Mouse (Mus musculus) CD4-positive, CD25-positive, alpha-beta regulatory T cell, adult 4 months (primary cell): ENCODE data around the gene Zfp511. TPM values are rescaled to one million over a fixed set of nuclear protein-coding genes. Genes with fewer than 3 reads are reported as not detected.

Experiments used
- ATAC-seq: one replicate; pipeline ENCODE4 v1.8.0; 2017
- polyA plus RNA-seq, 2 experiments: library from polyadenylated mRNA; unstranded; fragments of 100-300 nt; shearing (Covaris generic); gene quantifications; one replicate each; pipeline ENCODE4 v1.2.1; 2017

The Zfp511 gene
- polyA plus RNA-seq, 2 experiments from 2014 or later, result 28.8 to 33.0 TPM

DNA sequence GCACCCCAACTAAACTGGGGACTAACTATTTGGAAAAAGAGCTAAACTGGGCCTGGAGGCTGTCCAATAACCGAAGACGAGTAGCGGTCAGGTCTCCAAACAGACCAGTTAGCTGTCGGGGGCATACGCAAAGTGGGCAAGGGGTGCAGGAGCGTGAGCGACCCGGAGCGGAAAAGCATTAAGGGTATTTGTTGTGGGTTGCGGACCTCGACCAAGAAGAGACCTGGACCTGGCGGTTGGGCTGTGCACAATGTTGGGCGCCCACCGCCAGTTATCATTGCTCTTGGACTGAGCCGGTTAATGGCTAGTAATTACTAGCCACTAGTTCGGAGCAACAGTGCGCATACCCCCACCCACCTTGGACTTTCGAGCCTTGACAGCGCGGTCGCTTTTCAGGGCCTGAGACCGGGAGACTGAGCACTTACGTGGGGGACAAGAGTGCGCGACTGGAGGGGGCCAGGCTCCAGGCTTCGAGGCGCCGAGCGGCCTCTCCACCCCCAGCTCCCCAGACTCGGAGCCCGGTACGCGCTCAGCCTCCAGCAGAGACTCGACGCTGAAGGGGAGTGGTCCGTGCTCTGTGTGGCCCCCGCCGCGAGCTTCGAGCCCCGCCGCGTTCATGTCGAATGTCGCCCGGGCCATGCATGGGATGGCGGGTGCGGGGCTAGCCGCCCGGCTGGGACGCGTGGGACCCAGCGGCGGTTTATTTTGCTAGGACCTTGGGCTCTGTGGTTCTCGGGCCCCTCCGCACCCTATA lies 12.3 kb downstream of the Zfp511 start, which contains the start of gene Msx3:
Gene Msx3 (minus strand): TSS at position 729 of the 754 bp plus-strand sequence.
- peak; percentile 5 for ATAC-seq

DNA sequence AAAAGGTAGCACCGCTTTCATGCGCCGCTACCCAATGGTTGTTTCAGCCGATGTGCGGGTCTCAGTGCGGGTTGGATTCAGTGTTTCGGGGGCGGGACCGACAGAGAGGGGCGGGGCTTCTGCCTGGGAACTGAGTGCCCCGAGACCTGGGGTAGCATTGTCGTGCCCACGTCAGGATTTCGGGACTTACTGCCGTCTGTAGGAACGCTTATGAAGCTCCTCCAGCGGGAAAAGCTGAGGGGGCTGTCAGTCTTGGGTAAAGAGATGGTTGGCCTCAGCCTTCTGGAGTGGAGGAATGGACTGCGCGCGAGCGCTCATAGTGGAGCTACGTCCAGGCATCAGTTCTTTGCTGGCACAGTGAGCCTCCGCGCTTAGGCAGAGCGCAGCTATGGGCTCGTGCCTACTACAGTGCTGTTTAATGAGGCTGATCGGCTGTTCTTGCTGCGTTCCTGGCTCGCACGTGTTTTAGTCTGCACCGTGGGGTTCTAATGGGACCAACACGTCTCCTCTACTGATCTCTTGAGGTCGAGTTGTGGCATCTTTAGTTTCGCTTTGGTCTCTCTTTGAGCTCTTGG lies 13.0 kb downstream of the Zfp511 start:
- ATAC-seq, result peak; percentile 53

DNA sequence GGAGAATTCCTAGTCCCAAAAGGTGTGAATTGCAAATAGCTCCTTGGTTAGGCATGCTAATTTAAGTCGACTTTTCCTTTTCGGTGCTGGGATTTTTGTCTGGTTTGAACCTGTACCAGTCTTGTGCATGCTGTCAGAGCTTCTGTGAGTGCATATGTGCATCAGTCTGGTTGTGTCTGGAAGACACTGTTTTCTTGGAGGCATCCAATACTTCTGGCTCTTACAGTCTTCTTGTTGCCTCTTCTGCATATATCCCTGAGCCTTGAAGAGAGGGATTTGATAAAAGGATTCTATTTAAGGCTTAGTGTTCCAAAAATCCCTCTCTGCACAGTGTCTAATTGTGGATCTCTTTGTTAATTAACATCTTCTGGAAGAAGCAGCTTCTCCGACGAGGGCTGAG lies 17.9 kb downstream of the Zfp511 start:
- ATAC-seq, result no peak

DNA sequence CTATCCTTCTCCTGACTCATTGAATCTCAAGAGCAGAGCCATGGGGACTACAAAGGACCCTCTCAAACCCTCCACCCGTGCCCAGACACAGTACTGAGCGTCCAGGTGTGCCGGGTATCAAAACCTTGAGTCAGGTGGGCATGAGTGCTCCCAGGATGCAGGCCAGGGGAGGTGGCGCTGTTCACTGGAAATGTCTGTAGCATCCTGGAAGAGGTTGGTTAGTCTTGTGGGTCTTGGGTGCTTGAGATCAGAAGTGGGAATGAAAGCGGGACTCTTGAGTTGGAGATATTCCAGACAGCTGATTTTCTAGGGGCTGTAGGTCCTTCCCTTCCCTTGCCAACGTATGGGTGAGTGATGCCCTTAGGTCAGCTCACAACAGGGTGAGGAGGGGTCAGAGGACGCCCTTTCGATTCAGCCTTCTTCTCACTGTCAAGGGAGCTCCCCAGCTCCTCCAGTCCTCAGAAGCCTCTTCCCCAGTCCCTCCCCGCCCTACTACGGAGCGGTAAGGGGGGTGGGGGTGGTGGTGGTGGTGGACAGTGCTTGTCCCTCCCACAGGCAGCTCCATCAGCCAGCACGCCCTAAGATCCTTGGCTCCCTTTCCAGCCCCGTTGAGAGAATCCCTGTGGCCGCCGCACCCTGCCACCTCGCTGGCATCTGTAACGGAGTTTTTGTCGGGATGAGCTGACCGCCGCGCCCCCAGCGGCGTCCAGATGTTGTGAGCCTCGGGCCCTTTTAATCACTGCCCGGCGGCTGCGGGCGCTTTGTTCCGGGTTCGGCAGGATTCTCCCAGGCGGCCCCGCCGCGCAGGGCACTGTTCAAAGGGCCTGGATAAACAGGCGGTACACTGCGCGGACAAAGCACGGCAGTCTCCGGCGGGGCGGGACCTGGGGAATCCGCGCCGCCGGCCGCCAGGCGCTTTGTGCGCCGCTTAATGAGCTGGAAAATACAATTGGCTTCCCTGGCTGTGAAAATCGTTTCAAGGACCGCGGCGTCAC lies 21.5 kb downstream of the Zfp511 start:
- ATAC-seq, result no peak

DNA sequence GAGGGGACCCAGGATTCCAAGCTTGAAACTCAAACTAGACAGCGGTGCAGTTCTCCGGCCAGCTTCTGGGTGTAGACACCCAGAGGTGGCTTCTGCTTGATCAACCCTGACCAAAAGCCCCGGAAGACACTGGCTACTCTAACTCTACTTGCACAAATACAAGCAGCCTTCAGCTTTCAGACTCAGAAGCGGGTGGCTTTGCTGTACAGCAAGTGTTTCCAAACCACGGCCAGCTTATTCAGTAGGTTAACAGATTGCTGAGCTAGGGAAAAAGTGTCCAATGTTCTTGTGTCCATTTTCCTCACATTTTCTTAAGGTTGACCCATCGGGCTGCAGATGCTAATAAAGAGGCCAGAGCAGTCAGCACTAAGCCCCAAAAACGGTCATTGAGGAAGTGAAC lies 22.3 kb downstream of the Zfp511 start:
- no peak for ATAC-seq

DNA sequence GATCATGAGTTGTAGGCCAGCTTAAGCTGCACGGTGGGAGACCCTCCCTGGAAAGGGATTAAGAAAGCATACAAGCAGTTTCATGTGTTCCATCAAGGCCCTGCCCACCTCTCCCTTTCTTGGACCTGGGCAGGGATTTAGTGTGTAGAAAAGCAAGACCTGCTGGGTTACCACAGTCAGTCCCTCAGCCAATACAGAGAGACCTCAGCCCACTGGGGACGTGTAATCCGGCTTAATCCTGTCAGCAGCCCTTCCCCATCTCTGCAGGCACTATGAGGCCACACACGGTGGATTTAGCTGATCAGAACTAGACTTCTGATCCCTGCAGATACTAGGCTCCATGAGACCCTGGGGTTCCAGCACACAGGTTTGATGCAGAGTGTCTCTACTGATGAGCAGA lies 23.4 kb downstream of the Zfp511 start:
- no peak for ATAC-seq

DNA sequence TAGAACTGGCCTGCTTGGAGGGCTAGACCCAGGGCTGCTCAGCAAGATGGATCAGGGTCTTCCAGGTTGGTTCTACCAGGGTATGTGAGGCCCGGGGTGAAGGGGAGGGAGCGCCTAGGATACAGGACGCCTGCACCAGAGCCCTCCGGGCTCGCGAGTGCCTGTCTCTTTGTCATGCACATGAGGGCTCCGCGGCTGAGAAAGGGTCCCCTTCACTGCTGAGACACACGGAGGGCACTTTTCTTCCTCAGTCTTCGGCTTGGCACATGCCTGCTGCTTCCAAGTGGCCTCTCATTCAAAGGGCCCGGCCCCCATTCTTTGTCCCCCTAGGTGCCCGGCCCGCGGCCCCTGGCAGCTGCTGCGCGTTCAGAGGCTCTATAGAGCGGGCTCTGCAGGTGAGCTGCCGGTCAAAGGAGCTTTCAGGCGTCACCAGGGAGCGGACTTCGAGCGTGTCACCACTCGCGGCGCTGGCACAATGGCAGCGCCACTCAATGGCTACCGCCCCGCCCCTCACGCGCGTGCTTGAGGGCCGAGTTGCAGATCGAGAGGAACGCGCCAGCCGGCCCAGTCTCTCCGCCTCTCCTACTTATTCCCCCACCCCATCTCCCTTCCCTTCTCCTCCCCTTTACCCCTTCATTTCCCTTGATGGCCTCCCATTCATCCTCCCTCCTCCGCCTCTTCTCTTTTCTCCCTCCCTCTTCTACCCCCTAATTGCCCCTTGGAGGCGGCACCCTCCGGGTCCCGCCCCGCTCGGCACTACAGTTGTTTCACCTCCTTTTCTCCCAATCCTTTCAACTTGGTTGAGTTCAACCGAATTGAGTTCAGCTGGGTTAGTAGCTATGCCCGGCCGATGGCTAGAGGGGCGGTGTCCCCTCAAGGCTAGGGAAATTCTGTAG lies 25.0 kb downstream of the Zfp511 start:
- no peak for ATAC-seq

DNA sequence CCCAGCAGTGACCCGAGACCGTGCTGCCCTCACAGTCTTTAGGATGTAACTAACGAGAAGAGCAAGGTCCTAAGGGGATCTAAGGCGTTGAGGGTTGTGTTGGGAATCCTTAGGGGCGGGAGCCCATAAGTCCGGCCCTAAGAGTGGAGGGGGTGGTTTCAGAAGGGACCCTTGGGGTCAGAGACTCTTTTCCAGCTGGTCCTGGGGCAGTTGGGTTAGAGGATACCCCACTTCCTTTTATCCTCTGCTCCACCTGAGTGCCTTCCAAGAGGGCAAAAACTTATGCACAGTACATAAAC lies 25.6 kb downstream of the Zfp511 start:
- no peak for ATAC-seq

DNA sequence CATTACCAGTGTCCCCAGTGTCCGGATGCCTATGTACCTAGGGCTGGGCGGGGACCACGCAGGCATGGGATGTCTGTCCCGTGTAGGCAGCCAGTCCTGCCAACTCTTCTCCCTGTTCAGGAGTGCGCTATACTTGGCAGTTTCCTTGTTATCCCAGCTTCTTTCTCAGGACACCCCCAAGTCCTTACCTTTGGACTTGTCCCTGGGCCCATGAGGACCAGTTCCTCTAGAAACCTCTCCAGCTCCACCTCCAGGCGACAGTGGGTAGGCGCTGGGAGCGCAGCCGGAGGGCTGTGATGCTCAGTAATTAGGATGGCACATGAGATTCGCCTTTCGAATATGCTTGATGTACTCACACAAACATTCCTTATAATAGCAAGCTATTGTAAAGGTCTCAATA lies 26.1 kb downstream of the Zfp511 start:
- no peak for ATAC-seq

DNA sequence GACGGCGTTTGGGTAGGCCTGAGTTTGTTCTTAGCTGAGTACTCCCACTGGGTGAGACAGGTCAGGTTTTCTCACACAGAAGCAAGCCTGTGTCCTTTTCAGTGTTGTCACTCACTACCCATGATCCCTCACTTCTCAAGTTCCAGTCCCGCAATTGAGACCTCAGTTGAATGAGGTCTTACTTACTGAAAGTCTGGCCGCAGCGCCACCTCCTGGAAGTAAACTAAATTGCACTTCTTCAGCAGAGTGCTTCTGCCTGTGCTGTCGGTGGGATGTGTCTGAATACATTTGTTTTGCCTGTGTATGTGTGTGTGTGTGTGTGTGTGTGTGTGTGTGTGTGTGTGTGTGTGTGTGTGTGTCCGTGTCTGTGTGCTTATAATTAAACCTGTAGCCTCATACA lies 26.9 kb downstream of the Zfp511 start:
- peak; percentile 58 for ATAC-seq

DNA sequence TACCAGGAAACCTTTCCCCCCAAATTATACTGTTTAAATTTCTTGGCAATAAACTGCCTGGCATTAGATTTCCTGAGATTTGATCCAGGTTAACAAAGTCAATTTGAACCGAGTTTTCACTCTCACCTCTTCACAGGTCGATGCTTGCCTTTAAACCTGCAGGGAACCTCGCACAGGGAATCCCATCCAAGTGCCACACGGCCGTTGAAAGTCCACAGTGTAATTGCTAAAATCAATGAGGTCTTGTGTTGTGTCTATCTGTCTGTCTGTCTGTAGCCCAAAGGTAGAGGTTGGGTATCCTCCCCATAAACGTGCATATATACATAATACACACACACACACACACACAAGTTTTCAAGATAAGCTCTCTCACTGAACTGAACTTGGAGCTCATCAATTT lies 31.2 kb downstream of the Zfp511 start:
- no peak for ATAC-seq

DNA sequence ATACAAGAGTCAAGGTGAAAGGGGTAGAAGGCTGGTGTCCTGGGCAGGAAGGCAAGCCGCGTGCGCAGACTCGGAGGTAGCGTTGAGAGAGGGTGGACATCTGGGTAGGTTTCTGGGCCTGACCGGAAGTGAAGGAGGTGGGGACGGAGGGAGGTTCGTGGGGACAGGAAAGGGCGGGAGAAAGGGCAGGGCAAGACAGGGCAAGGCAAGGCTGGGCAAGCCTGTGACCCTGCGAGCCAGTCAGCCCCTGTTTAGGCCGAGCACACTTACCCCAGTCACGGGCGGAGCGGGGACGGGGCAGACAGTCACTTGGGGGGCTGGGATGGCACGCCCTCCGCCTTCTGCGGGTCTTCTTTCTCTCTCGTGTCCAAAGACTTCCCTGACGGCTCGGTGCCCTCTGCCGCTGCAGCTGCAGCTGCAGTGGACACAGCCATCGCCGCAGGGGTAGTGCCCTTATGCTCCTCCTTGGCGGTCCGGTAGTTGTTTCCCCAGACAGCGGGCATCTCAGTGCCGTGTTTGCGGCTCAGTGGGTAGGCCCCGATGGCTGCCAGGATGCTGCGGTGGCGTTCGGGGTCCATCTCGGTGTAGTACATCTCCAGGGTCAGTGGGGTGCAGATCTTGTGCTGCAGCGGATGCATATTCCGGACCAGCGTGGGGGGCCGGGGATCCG lies 34.0 kb downstream of the Zfp511 start:
- ATAC-seq, result no peak

DNA sequence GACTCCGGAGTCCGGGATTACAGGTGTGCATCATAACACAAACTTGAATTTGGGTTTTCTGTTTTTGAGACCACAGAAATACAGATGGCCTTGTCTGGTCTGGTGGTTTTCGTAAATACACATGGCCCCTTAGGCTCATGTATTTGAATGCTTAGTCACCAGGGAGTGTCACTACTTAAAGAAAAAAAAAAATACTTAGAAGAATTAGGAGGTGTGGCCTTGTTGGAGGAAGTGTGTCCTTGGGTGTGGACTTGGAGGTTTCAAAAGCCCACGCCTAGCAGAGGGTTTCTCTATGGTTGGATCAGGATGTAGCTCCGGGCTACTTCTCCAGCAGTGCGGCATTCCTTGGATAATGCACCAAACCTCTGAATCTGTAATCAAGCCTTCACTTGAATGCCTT lies 41.5 kb downstream of the Zfp511 start:
- ATAC-seq, result no peak

DNA sequence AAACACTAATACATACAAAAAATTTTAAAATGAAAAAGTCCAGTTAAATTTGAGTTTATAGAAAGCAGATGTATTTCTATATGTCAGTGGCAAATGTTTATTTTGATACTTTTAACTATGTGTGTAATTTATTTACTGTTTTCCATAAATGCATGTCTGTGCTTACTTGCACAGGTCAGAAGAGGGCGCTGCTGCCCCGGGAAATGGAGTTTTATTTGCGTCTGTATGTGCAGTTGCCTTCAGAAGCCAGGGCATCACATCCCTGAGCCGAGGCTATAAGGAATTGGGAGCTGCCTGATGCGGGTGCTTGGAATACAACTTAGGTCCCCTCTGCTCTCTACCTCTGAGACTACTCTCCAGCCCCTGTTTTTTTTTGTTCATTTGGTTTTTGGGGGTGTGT lies 42.5 kb downstream of the Zfp511 start:
- ATAC-seq, result peak; percentile 66

DNA sequence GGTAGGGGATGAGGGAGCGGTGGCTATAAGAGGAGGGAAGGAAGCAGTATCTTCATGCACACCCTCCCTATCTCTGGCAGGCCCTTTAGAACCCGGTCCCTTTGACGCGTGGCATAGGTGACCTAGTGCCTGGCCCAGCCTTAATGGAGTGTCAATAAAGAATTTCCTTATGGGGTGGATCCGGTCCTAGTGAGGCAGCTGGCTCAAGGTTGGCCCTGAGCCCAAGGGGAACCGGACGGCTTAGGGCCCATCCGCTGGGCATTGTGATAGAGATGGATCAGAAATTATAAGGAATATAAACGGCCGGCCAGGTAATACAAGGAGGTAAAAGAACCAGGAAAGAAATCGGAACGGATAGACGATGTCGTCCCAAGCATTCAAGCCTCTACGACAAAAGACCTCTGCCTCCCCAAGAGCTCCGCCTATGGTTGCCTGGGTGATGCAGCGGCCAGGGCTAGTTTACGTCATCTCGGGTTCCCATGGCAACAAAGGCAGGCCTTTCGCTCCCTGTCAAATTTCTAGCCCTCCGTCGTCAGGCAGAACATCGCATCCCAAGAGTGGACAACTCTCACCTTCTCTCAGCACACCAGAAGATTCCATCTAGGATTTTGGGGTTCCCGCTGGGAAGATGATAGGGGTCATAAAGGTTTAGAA lies 44.4 kb downstream of the Zfp511 start:
- ATAC-seq, result peak; percentile 71

DNA sequence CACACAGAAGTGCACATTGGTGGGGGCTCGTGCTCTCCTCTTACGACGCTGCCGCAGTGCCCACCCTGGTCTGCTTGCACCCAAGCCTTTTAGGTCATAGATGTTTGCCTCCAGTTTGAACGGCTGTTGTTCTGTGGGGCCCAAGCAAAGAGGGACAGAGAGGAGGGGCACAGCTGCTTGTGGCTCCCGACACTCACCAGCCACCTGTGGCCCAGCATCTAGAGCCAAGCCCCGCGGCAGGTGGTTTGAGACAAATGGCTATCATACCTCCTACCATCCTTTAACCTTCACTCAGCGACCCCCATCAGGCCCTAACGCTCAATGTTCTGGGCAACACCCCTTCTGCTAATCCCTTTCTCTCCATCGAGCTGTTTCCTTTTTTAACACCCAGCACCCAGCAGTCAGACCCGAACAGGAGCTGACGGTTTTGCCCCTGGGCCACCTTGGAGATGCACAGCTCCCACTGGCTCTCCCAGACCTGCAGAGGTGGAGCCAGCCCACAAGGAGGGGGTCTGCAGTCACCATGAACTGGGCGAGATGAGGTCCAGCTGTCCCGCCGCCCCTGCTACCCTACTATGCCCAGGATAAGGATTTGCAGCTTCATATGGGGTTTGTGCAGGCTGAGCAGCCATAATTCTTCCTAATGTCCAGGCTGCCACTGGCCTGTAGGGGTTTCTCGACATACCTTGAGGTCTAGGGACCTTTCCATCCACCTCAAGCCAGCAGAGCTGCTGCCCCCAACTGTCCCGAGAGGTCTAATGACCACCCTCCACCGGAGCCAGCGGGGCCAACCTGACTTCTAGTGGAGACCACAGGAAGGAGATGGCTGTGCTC lies 45.4 kb downstream of the Zfp511 start:
- no peak for ATAC-seq

DNA sequence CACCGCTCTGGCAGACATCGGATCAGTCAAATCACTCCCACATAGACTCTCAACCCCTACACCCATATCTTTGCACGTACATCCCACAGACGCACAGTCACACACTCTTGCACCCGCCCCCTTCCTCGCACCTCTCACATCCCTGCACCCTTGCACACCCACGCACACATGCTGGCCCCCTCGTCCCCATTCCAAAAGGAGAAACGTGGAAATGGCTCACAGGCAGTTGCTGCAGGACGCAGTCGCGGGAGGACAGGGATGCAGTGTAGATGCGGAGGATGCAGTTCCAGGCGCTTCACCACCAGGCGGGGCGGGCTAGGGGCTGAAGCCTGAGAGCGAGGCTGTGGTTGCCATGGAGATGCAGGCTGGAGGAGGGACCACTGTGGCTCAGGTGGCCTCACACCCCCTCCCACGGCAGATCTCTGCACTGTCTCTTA lies 46.1 kb downstream of the Zfp511 start, which contains the start of gene Caly:
Gene Caly (minus strand): TSS at position 307 of the 437 bp plus-strand sequence.
- no peak for ATAC-seq
